Mouse (Mus musculus) ES-Bruce4 (cell line): ENCODE measurements around the gene Uvrag.

Source experiments
- CTCF ChIP-seq: IDR thresholded peaks from one replicate; pipeline ENCODE4 v1.8.1; 2011; ENCODE audit warnings: low read depth, low read length
- EP300 ChIP-seq: IDR thresholded peaks from 2 replicates; pipeline ENCODE4 v1.6.1; 2011; ENCODE audit warnings: low read depth, low read length; ENCODE audit not compliant: insufficient read depth
- POLR2A ChIP-seq: IDR thresholded peaks from one replicate; pipeline ENCODE4 v1.8.1; 2011; ENCODE audit warnings: low read length; ENCODE audit not compliant: insufficient read depth

DNA sequence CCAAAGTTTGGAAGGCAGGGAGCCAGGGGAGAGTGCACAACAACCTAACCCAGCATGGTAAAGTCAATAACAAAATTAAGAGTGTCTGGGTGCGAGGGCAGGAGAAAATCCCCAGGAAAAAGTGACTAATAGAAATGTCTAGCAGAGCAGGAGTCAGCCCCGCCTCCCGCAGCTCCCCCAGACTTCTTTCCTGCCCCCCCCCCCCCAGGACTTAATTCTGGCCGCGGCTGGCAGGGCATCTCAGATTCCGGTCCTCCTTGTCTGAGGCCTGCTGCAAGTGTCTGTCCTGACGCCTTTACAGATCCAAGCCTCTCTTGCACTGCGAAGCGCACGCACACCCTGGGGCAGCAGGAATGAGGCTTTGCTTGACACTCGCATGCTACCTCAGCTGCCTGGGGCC lies 182.8 kb downstream of the Uvrag start:
- TF ChIP-seq CTCF (no peak), EP300 (no peak), POLR2A (no peak)
